Mouse (Mus musculus) MEL (cell line): Measurements from ENCODE around the gene Sox15.

Source experiments
- CHD2 ChIP-seq: IDR thresholded peaks from 2 replicates; pipeline ENCODE4 v1.6.1; 2011; ENCODE audit warnings: low read length, improper control_type of control experiment
- GABPA ChIP-seq: IDR thresholded peaks from 2 replicates; pipeline ENCODE4 v1.6.1; 2012; ENCODE audit warnings: low read depth, mild to moderate bottlenecking, inconsistent platforms, low read length, improper control_type of control experiment, moderate library complexity
- POLR2A ChIP-seq, 2 experiments: IDR thresholded peaks; 2 replicates each; pipeline ENCODE4 v1.6.1; 2011 to 2012; ENCODE audit warnings: low read length in 2 of 2, mild to moderate bottlenecking in 2 of 2, control low read depth in 1 of 2, improper control_type of control experiment in 1 of 2, low read depth in 1 of 2, moderate library complexity in 1 of 2; ENCODE audit not compliant: control insufficient read depth in 1 of 2, insufficient read depth in 1 of 2, poor library complexity in 1 of 2
- RCOR1 ChIP-seq: IDR thresholded peaks from 2 replicates; pipeline ENCODE4 v1.6.1; 2012; ENCODE audit warnings: low read depth, mild to moderate bottlenecking, inconsistent platforms, low read length, improper control_type of control experiment
- TBP ChIP-seq: IDR thresholded peaks from 2 replicates; pipeline ENCODE4 v1.8.0; 2011; ENCODE audit warnings: low read depth, low read length, improper control_type of control experiment

DNA sequence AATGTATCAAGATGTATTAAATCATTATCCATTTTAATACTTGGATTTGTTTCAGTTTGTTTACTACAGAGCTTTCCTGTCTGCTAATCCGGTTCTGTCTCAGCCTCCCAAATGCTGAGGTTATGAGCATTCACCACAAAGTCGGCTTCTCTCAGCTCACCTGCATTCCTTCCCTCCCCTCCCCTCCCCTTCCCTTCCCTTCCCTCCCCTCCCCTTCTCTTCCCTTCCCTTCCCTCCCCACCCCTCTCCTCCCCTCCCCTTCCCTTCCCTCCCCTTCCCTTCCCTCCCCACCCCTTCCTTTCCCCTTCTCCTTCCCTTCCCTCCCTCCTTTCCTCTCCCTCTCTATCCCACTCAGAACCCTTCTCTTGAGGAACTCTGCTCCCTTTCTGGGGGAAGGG is 49.5 kb downstream of the Sox15 start:
- TF ChIP-seq TBP (no peak), CHD2 (no peak), RCOR1 (no peak), POLR2A (IDR thresholded peaks at IDR 0.05; ENCODE audit: control insufficient read depth in 1 of 2, insufficient read depth in 1 of 2, low read depth in 1 of 2, low read length in 2 of 2, poor library complexity in 1 of 2) (no peak), GABPA (no peak)
